Mouse (Mus musculus): ENCODE data around the gene Aen.

Gene Aen

DNA sequence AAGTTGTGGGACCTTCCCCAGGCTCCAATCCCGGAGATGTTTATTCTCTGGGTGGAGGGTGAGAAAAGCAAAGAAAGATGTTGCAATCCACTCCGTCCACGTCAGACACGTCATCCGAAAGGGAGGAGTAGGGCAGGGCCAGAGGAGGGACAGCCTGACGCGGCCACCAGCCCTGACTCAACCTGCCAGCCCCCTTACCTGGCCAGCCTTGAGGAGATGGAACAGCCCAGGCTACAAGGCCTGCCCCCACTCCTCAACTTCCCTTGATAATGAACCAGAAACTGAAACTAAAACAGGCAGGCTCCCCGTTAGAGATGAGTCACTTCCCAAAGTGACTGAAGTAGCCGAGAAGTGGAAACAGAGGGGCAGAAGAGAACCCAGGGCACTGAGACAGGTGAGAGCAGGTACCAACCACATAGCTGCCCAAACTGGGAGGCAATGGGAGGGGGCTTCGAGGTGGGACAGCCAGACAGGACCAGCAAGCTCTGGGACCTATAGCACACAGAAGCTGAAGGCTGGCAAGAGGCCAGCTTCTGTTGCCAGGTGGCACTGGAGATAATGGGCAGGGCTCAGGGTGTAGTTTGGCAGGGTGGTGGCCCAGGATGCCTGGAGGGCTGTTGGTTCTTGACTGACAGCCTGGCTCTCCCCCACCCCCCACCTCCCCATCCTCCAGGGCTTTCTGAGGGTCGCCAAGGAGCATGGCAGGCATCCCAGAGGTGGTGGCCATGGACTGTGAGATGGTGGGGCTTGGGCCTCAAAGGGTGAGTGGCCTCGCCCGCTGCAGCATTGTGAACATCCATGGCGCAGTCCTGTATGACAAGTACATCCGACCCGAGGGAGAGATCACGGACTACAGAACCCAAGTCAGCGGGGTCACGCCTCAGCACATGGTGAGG, 18.2 kb downstream of the Aen start:
- no peak for TF ChIP-seq POU5F1 (IDR thresholded peaks at IDR 0.05; ENCODE audit: borderline replicate concordance, low read length)
- TF ChIP-seq NANOG (IDR thresholded peaks at IDR 0.05; ENCODE audit: borderline replicate concordance, low read length), result no peak
- no peak for TF ChIP-seq CTCF (conservative IDR thresholded peaks at IDR 0.05; ENCODE audit: low read length)

GRCm38 (mm10) chr7:78914545-78914845, 18.8 kb downstream of the Aen start:
- H3K27me3 ChIP-seq (ENCODE audit: insufficient read depth, low read length), result peaks cover 37% of the 10 kb centered on the region
- no peaks in the 10 kb centered on the region for H3K9me3 ChIP-seq (ENCODE audit: low read length)
- peaks cover 74% of the 10 kb centered on the region for H3K4me1 ChIP-seq (replicated peaks; ENCODE audit: low read depth, low read length)
- TF ChIP-seq CTCF (conservative IDR thresholded peaks at IDR 0.05; ENCODE audit: low read length) (no peak), POU5F1 (IDR thresholded peaks at IDR 0.05; ENCODE audit: borderline replicate concordance, low read length) (no peak)
- no peak overlapping the region for H3K4me3 ChIP-seq (replicated peaks; ENCODE audit: low read length)
- peaks cover 11% of the 10 kb centered on the region for H3K36me3 ChIP-seq (ENCODE audit: insufficient read depth, low read length)

More for the DNA sequence above, 18.2 kb downstream of the Aen start:
- Histone ChIP-seq H3K4me3 (replicated peaks; ENCODE audit: low read length) (no peak overlapping the region), H3K9me3 (ENCODE audit: low read length) (no peaks in the 10 kb centered on the region), H3K27me3 (ENCODE audit: insufficient read depth, low read length) (peaks cover 37% of the 10 kb centered on the region), H3K4me1 (replicated peaks; ENCODE audit: low read depth, low read length) (peaks cover 74% of the 10 kb centered on the region), H3K36me3 (ENCODE audit: insufficient read depth, low read length) (peaks cover 17% of the 10 kb centered on the region)

DNA sequence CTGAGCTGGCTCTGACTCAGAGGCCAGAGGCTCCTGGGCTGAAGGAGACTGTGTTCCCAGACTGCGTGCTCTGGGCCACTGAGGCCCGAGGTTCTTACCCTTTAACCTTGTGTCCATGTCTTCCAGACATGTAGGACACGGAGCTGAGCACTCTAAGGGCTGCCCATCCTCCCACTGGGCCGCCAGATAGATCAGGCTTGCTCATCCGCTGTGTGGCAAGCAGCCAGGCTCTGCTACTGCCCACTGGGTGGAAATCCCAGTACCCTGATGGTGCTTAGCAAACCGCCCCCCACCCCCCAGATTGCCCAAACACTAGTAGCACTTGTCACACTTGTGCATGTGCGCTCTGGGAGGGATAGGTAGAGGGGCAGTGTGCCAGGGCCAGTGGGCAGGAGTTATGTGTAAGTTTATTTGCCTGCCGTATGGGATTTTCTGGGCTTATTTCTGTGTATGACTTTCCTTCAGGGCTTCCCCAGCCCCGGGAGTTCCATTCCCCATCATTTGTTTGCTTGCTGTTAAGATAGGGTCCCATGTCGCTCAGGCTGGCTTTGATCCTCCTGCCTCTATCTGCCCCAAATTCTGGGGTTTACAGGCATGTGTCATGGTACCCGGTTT, 19.3 kb downstream of the Aen start:
- Histone ChIP-seq H3K36me3 (ENCODE audit: insufficient read depth, low read length) (peaks cover 6% of the 10 kb centered on the region), H3K4me1 (replicated peaks; ENCODE audit: low read depth, low read length) (peaks cover 74% of the 10 kb centered on the region), H3K4me3 (replicated peaks; ENCODE audit: low read length) (0 out of 2 replicates have a peak overlapping the region, but pooled peaks have one; percentile 23), H3K27me3 (ENCODE audit: insufficient read depth, low read length) (peaks cover 37% of the 10 kb centered on the region), H3K9me3 (ENCODE audit: low read length) (no peaks in the 10 kb centered on the region)
- TF ChIP-seq POU5F1 (IDR thresholded peaks at IDR 0.05; ENCODE audit: borderline replicate concordance, low read length) (no peak), CTCF (conservative IDR thresholded peaks at IDR 0.05; ENCODE audit: low read length) (no peak), NANOG (IDR thresholded peaks at IDR 0.05; ENCODE audit: borderline replicate concordance, low read length) (no peak)

GRCm38 (mm10) chr7:78918686-78919085, 23.0 kb downstream of the Aen start:
- TF ChIP-seq NANOG (IDR thresholded peaks at IDR 0.05; ENCODE audit: borderline replicate concordance, low read length), result peak; percentile 30; the same call in 1 of the 2 replicates
- no peak for TF ChIP-seq POU5F1 (IDR thresholded peaks at IDR 0.05; ENCODE audit: borderline replicate concordance, low read length)
- H3K9me3 ChIP-seq (ENCODE audit: low read length), result no peaks in the 10 kb centered on the region
- H3K4me1 ChIP-seq (replicated peaks; ENCODE audit: low read depth, low read length), result peaks cover 43% of the 10 kb centered on the region
- peaks cover 39% of the 10 kb centered on the region for H3K27me3 ChIP-seq (ENCODE audit: insufficient read depth, low read length)
- peak overlapping the region; percentile 7; the same call in 1 of the 2 replicates for H3K4me3 ChIP-seq (replicated peaks; ENCODE audit: low read length)
- no peaks in the 10 kb centered on the region for H3K36me3 ChIP-seq (ENCODE audit: insufficient read depth, low read length)

GRCm38 (mm10) chr7:78922506-78922905, 26.9 kb downstream of the Aen start:
- Histone ChIP-seq H3K27me3 (ENCODE audit: insufficient read depth, low read length) (peaks cover 36% of the 10 kb centered on the region), H3K4me1 (replicated peaks; ENCODE audit: low read depth, low read length) (peaks cover 39% of the 10 kb centered on the region), H3K9me3 (ENCODE audit: low read length) (no peaks in the 10 kb centered on the region), H3K36me3 (ENCODE audit: insufficient read depth, low read length) (no peaks in the 10 kb centered on the region), H3K4me3 (replicated peaks; ENCODE audit: low read length) (no peak overlapping the region)
- TF ChIP-seq POU5F1 (IDR thresholded peaks at IDR 0.05; ENCODE audit: borderline replicate concordance, low read length), result no peak
- no peak for TF ChIP-seq NANOG (IDR thresholded peaks at IDR 0.05; ENCODE audit: borderline replicate concordance, low read length)
- TF ChIP-seq CTCF (conservative IDR thresholded peaks at IDR 0.05; ENCODE audit: low read length), result no peak

DNA sequence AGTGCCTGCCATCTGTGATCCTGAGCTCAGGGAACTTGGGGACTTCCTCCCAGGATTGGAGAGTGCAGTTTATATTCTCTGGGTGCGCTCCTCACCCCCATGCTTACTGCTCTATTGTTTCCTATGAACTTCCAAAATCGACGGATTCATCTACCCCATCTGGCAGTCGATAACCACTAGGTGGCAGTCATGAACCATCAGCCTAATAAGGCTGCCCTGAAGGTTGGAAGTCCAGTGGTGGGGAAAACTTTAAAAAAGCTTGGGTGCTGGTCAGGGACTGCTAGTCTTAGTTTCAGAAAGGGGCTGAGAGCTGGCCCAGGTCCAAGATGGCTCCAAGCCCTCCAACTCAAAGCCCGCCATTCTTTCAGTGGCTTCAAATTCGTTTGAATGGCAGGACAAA, 28.6 kb downstream of the Aen start:
- TF ChIP-seq POU5F1 (IDR thresholded peaks at IDR 0.05; ENCODE audit: borderline replicate concordance, low read length), result no peak
- no peak for TF ChIP-seq NANOG (IDR thresholded peaks at IDR 0.05; ENCODE audit: borderline replicate concordance, low read length)
- TF ChIP-seq CTCF (conservative IDR thresholded peaks at IDR 0.05; ENCODE audit: low read length), result peak; percentile 86
- peaks cover 22% of the 10 kb centered on the region for H3K4me1 ChIP-seq (replicated peaks; ENCODE audit: low read depth, low read length)
- no peaks in the 10 kb centered on the region for H3K36me3 ChIP-seq (ENCODE audit: insufficient read depth, low read length)
- no peaks in the 10 kb centered on the region for H3K9me3 ChIP-seq (ENCODE audit: low read length)
- H3K4me3 ChIP-seq (replicated peaks; ENCODE audit: low read length), result no peak overlapping the region
- H3K27me3 ChIP-seq (ENCODE audit: insufficient read depth, low read length), result peaks cover 36% of the 10 kb centered on the region

DNA sequence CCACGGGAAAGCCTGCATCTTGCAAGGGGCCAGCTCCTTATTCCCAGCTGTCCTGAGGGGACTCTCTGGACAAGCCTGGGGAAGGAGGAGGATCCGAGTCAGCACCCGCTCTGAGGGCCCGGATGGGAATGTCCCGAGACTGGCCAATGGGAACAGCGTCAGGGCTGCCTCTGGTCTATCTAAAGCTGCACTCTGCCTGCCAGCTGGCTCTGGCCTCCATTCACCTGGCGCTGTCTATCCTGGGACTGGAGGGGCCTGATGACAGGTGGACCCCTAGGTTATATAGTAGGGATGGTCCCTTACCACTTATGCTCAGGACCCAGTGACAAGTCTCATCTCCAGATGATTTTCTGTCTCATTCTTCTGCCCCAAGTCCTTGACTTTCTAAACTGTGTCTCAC, 29.1 kb downstream of the Aen start:
- no peak overlapping the region for H3K4me3 ChIP-seq (replicated peaks; ENCODE audit: low read length)
- H3K36me3 ChIP-seq (ENCODE audit: insufficient read depth, low read length), result no peaks in the 10 kb centered on the region
- no peaks in the 10 kb centered on the region for H3K9me3 ChIP-seq (ENCODE audit: low read length)
- no peak for TF ChIP-seq POU5F1 (IDR thresholded peaks at IDR 0.05; ENCODE audit: borderline replicate concordance, low read length)
- TF ChIP-seq CTCF (conservative IDR thresholded peaks at IDR 0.05; ENCODE audit: low read length), result no peak
- H3K4me1 ChIP-seq (replicated peaks; ENCODE audit: low read depth, low read length), result peaks cover 17% of the 10 kb centered on the region
- peaks cover 36% of the 10 kb centered on the region for H3K27me3 ChIP-seq (ENCODE audit: insufficient read depth, low read length)

DNA sequence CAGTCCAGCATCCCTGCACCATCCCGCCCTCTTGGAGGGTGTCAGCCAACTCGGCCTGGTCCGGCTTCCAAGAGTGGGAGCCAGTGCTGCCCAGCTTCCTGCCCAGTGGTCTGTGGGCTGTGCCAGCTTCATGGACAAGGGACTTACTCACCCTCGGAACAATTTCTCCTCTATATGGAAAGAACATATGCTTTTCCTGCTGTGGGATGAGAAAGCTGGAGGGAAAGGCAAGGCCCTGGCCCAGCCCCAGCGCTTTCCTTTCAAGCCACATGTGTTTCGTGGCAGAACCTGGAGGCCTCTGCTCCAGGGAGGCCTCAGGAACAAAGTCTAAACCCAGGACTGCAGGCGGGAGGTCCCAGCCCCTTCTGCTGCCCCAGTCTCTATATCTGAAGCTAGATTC, 30.0 kb downstream of the Aen start:
- TF ChIP-seq CTCF (conservative IDR thresholded peaks at IDR 0.05; ENCODE audit: low read length) (no peak), NANOG (IDR thresholded peaks at IDR 0.05; ENCODE audit: borderline replicate concordance, low read length) (no peak), POU5F1 (IDR thresholded peaks at IDR 0.05; ENCODE audit: borderline replicate concordance, low read length) (no peak)
- H3K36me3 ChIP-seq (ENCODE audit: insufficient read depth, low read length), result no peaks in the 10 kb centered on the region
- H3K4me3 ChIP-seq (replicated peaks; ENCODE audit: low read length), result 0 out of 2 replicates have a peak overlapping the region, but pooled peaks have one; percentile 26
- peaks cover 38% of the 10 kb centered on the region for H3K27me3 ChIP-seq (ENCODE audit: insufficient read depth, low read length)
- no peaks in the 10 kb centered on the region for H3K9me3 ChIP-seq (ENCODE audit: low read length)
- peaks cover 15% of the 10 kb centered on the region for H3K4me1 ChIP-seq (replicated peaks; ENCODE audit: low read depth, low read length)

Measured in E14TG2a.4 (cell line).